Mouse (Mus musculus): ENCODE measurements around the gene Lap3.

- TF ChIP-seq CTCF (IDR thresholded peaks at IDR 0.05; ENCODE audit: borderline replicate concordance, insufficient read depth, low read length) (no peak), POLR2A (IDR thresholded peaks at IDR 0.05; ENCODE audit: low read depth, low read length) (no peak)
Observed at GRCm38 (mm10) chr5:45526338-45526737, 33.2 kb downstream of the Lap3 start.
